Mouse (Mus musculus): ENCODE measurements at regions not wholly inside any gene's neighbourhood (a gene's known extent, or its start where the extent isn't known, plus 50 kb on each side); places are given as distances from the start of the nearest gene placed in this dataset.

- in situ Hi-C loops (cut with MboI, MseI), result no loop called here
Measured at GRCm38 (mm10) chr6:145677475-145678325, 62.1 kb downstream of the Tuba3b start.

GRCm38 (mm10) chr6:145679516-145679915, 64.0 kb downstream of the Tuba3b start:
- in situ Hi-C loops (cut with MboI, MseI), result no loop called here

- in situ Hi-C loops (cut with MboI, MseI), result loop anchor here in 1 of 2 experiments (10.0 kb wide), 1 partner anchor 408 kb away; no protein-coding TSS in a partner anchor
Measured at GRCm38 (mm10) chr6:145687073-145687472, 59.5 kb upstream of the Rassf8 start.

- in situ Hi-C loops (cut with MboI, MseI), result no loop called here
Measured at GRCm38 (mm10) chr6:145691680-145692079, 54.9 kb upstream of the Rassf8 start.

- in situ Hi-C loops (cut with MboI, MseI), result no loop called here
Measured at GRCm38 (mm10) chr6:145694817-145695216, 51.7 kb upstream of the Rassf8 start.
